8 mouse cellular contexts compared by ENCODE assay signal in genomic region chr17:47140241-47140968, GRCm38 (mm10).
DNase-seq lines count a peak whose midpoint lies in the region; ATAC-seq and TF ChIP-seq lines count a peak whose summit lies in the region.

No protein-coding gene starts in this region.

- under 1% methylated on average over 52 of the region's 53 CpGs for WGBS in forebrain, embryonic 10.5 days
- WGBS in hindbrain, embryonic 13.5 days = under 1% methylated on average over 40 of the region's 53 CpGs
- 1% methylated on average over 49 of the region's 53 CpGs for WGBS in liver, adult 2 months
- WGBS in thymus, adult 2 months = under 1% methylated on average over 51 of the region's 53 CpGs

- peak overlapping the region; percentile 98 for H3K27ac ChIP-seq in forebrain, embryonic 10.5 days
- H3K27ac ChIP-seq in hindbrain, embryonic 13.5 days = peak overlapping the region; percentile 100
- peak overlapping the region; percentile 43 for H3K27ac ChIP-seq in liver, adult 2 months (replicated peaks; ENCODE audit: insufficient read depth, low read depth, low read length)
- peak overlapping the region; percentile 96 for H3K27ac ChIP-seq in thymus, adult 2 months (ENCODE audit: control insufficient read depth, insufficient read depth, low read length)

- H3K4me1 ChIP-seq in forebrain, embryonic 10.5 days = peaks cover 53% of the 10 kb centered on the region
- peaks cover 52% of the 10 kb centered on the region for H3K4me1 ChIP-seq in hindbrain, embryonic 13.5 days (replicated peaks)
- 0 out of 2 replicates have a peak, but pooled peaks cover 3% of the 10 kb centered on the region for H3K4me1 ChIP-seq in liver, adult 2 months (ENCODE audit: control insufficient read depth, insufficient read depth, low read length)
- peaks cover 24% of the 10 kb centered on the region for H3K4me1 ChIP-seq in thymus, adult 2 months (replicated peaks; ENCODE audit: control insufficient read depth, insufficient read depth, low read length)

- peak overlapping the region; percentile 86 for H3K4me2 ChIP-seq in hindbrain, embryonic 13.5 days

- H3K4me3 ChIP-seq in forebrain, embryonic 10.5 days = peak overlapping the region; percentile 77
- H3K4me3 ChIP-seq in hindbrain, embryonic 13.5 days = peak overlapping the region; percentile 65
- H3K4me3 ChIP-seq in liver, adult 2 months (ENCODE audit: insufficient read depth, low read depth, low read length) = peak overlapping the region; percentile 76
- peak overlapping the region; percentile 81 for H3K4me3 ChIP-seq in thymus, adult 2 months (ENCODE audit: control insufficient read depth, insufficient read depth, low read length)

- peak; percentile 55 for ATAC-seq in hindbrain, embryonic 13.5 days (ENCODE audit: low FRiP score)

- peak; percentile 31 to 84 for DNase-seq in left cerebral cortex, postnatal 10 days (ENCODE audit: extremely low spot score in 1 of 2, low spot score in 2 of 2)
- DNase-seq in left cerebral cortex, adult 18-20 months (ENCODE audit: low spot score in 2 of 2) = no peak
- DNase-seq in adrenal gland, postnatal 14 days = peak; percentile 84
- DNase-seq in forebrain, embryonic 10.5 days (ENCODE audit: extremely low spot score, low spot score) = peak; percentile 82
- DNase-seq in liver, adult 2 months (ENCODE audit: extremely low read depth, low read depth, low spot score) = no peak
- peak; percentile 26 to 29 for DNase-seq in natural killer cell, adult 2 months (ENCODE audit: low spot score in 2 of 2)
- DNase-seq in thymus, adult 2 months = peak; percentile 73

- TF ChIP-seq POLR2A in liver, adult 2 months (IDR thresholded peaks at IDR 0.05; ENCODE audit: extremely low read depth, insufficient read depth, low read length) = no peak
- TF ChIP-seq POLR2A in thymus, adult 2 months (IDR thresholded peaks at IDR 0.05; ENCODE audit: control insufficient read depth, extremely low read depth, insufficient read depth, low read length, poor library complexity) = 0 out of 2 replicates have a peak, but pooled peaks have one; percentile 33

- peaks cover 8% of the 10 kb centered on the region; the same call in 1 of the 2 replicates for H3K36me3 ChIP-seq in forebrain, embryonic 10.5 days (replicated peaks)
- H3K36me3 ChIP-seq in hindbrain, embryonic 13.5 days = no peaks in the 10 kb centered on the region
- H3K36me3 ChIP-seq in liver, adult 2 months (ENCODE audit: control insufficient read depth, insufficient read depth, low read length) = no peaks in the 10 kb centered on the region
- no peaks in the 10 kb centered on the region for H3K36me3 ChIP-seq in thymus, adult 2 months (ENCODE audit: control insufficient read depth, insufficient read depth, low read length)

- H3K9ac ChIP-seq in hindbrain, embryonic 13.5 days = peak overlapping the region; percentile 91
- peak overlapping the region; percentile 72 for H3K9ac ChIP-seq in liver, adult 2 months (ENCODE audit: low read depth, low read length)

- peaks cover 17% of the 10 kb centered on the region for H3K27me3 ChIP-seq in forebrain, embryonic 10.5 days (ENCODE audit: poor library complexity, severe bottlenecking)
- no peaks in the 10 kb centered on the region for H3K27me3 ChIP-seq in hindbrain, embryonic 13.5 days
- H3K27me3 ChIP-seq in liver, adult 2 months (ENCODE audit: control insufficient read depth, insufficient read depth, low read length) = peaks cover 9% of the 10 kb centered on the region; the same call in 1 of the 2 replicates
- no peaks in the 10 kb centered on the region for H3K27me3 ChIP-seq in thymus, adult 2 months (ENCODE audit: control insufficient read depth, insufficient read depth, low read length)

- no peaks in the 10 kb centered on the region for H3K9me3 ChIP-seq in forebrain, embryonic 10.5 days
- H3K9me3 ChIP-seq in hindbrain, embryonic 13.5 days = no peaks in the 10 kb centered on the region

- no peaks in the 10 kb centered on the region for H3K79me2 ChIP-seq in liver, adult 2 months (ENCODE audit: control insufficient read depth, insufficient read depth, low read length)

- intact Hi-C loops in left cerebral cortex, postnatal 10 days (cut with DNase I) = loop anchor here (5.0 kb wide), 2 partner anchors 103 to 187 kb away; no protein-coding TSS in a partner anchor

- TF ChIP-seq CTCF in liver, adult 2 months (IDR thresholded peaks at IDR 0.05; ENCODE audit: low read depth, low read length) = no peak
- no peak for TF ChIP-seq CTCF in thymus, adult 2 months (IDR thresholded peaks at IDR 0.05; ENCODE audit: borderline replicate concordance, control insufficient read depth, extremely low read depth, insufficient read depth, low read length, poor library complexity)

Comparison
In these comparisons a context has a peak if more than half of its experiments do, and no peak if none do; other contexts are left out.
1. DNase-seq: peak in left cerebral cortex, postnatal 10 days (2 of 2), adrenal gland, postnatal 14 days (single experiment), forebrain, embryonic 10.5 days (single experiment), natural killer cell, adult 2 months (2 of 2) and thymus, adult 2 months (single experiment); none in left cerebral cortex, adult 18-20 months (0 of 2) and liver, adult 2 months (single experiment).
2. H3K27ac ChIP-seq: peak in every context shown above with its lines; median percentile 100 in hindbrain, embryonic 13.5 days; 98 in forebrain, embryonic 10.5 days; 96 in thymus, adult 2 months; 43 in liver, adult 2 months.
3. Peak in every context shown above with its lines, with median percentiles within 50 percentile points of each other: H3K4me3 ChIP-seq.